8 mouse cellular contexts compared by ENCODE assay signal in genomic region chr15:85177576-85177975, GRCm38 (mm10). TPM values are rescaled to one million over a fixed set of nuclear protein-coding genes. Genes with fewer than 3 reads are reported as not detected.
A peak's percentile ranks its signal among the peaks of the same experiment; 100 is the strongest.
DNase-seq lines count a peak whose midpoint lies in the region; ATAC-seq and TF ChIP-seq lines count a peak whose summit lies in the region.
"Had no signal": no experiment of that assay in that cellular context is flagged by ENCODE, and none has a peak within 500 bp of the region (broad histone marks: within the 10 kb centered on the region; RNA-seq: fewer than 3 reads in every experiment).

No protein-coding gene starts in this region.

- DNase-seq in kidney, postnatal 0 days (ENCODE audit: low spot score) = peak; percentile 86
- DNase-seq in kidney, adult 2 months = no peak
- DNase-seq in 3T3-L1 (ENCODE audit: low read depth, low spot score) = peak; percentile 87
- DNase-seq in B cell, adult 2 months = peak; percentile 41 to 42
- peak; percentile 87 for DNase-seq in embryo, embryonic 11 days
- peak; percentile 34 for DNase-seq in lung, postnatal 10 days

- H3K27ac ChIP-seq in kidney, postnatal 0 days = no peak overlapping the region
- H3K27ac ChIP-seq in kidney, adult 2 months (ENCODE audit: insufficient read depth, low read depth, low read length) = no peak overlapping the region

- no peak overlapping the region for H3K4me3 ChIP-seq in kidney, postnatal 0 days (replicated peaks; ENCODE audit: low read depth, low read length)
- H3K4me3 ChIP-seq in kidney, adult 2 months (ENCODE audit: insufficient read depth, low read depth, low read length) = no peak overlapping the region

- no peaks in the 10 kb centered on the region for H3K27me3 ChIP-seq in kidney, postnatal 0 days (ENCODE audit: insufficient read depth, low read length)
- H3K27me3 ChIP-seq in kidney, adult 2 months (replicated peaks; ENCODE audit: control insufficient read depth, insufficient read depth, low read length) = no peaks in the 10 kb centered on the region

- H3K9ac ChIP-seq in kidney, postnatal 0 days (ENCODE audit: low read depth, low read length) = no peak overlapping the region

- H3K36me3 ChIP-seq in kidney, postnatal 0 days (ENCODE audit: insufficient read depth, low read length) = no peaks in the 10 kb centered on the region
- H3K36me3 ChIP-seq in kidney, adult 2 months (ENCODE audit: control insufficient read depth, insufficient read depth, low read length) = no peaks in the 10 kb centered on the region

- no peaks in the 10 kb centered on the region for H3K9me3 ChIP-seq in kidney, postnatal 0 days (replicated peaks; ENCODE audit: low read length)

- TF ChIP-seq CTCF in kidney, postnatal 0 days (IDR thresholded peaks at IDR 0.05; ENCODE audit: low read depth) = no peak
- no peak for TF ChIP-seq CTCF in kidney, adult 2 months (conservative IDR thresholded peaks at IDR 0.05; ENCODE audit: insufficient read depth, insufficient read length, low read depth, low read length)

- TF ChIP-seq POLR2A in kidney, adult 2 months (IDR thresholded peaks at IDR 0.05; ENCODE audit: low read depth, low read length) = no peak

- no peaks in the 10 kb centered on the region for H3K4me1 ChIP-seq in kidney, postnatal 0 days (replicated peaks; ENCODE audit: insufficient read depth, low read length)
- H3K4me1 ChIP-seq in kidney, adult 2 months (ENCODE audit: control insufficient read depth, insufficient read depth, low read length) = no peaks in the 10 kb centered on the region

- 70% methylated on average over 8 of the region's 8 CpGs for WGBS in kidney, postnatal 0 days
- 69% methylated on average over 8 of the region's 8 CpGs for WGBS in kidney, adult 2 months

- H3K4me2 ChIP-seq in kidney, postnatal 0 days (ENCODE audit: low read length) = no peak overlapping the region

- ATAC-seq in kidney, postnatal 0 days (replicated peaks; ENCODE audit: low FRiP score, low read depth) = no peak
- no peak for ATAC-seq in frontal cortex, adult (ENCODE audit: low TSS enrichment)

RNA-seq across cellular contexts. Expression of gene Fbln1, which starts 28.2 kb away (rescaled TPM):
- polyA plus RNA-seq in kidney, postnatal 0 days (2015; fragmentation: Nextera tagmentation; extraction: Ambion mirVana) = 114 and 118 TPM in 2 replicates
- 16.9 and 29.5 TPM in 2 replicates for polyA plus RNA-seq in kidney, adult 2 months (2012; rRNA removed)

RNA-seq across cellular contexts. Expression of gene Ribc2, which starts 45.7 kb away (rescaled TPM):
- polyA plus RNA-seq in kidney, postnatal 0 days (2015; fragmentation: Nextera tagmentation; extraction: Ambion mirVana) = 0.41 and 0.61 TPM in 2 replicates
- 0.16 and 0.17 TPM in 2 replicates for polyA plus RNA-seq in kidney, adult 2 months (2012; rRNA removed)

RNA-seq across cellular contexts. Expression of gene Smc1b, which starts 45.8 kb away (rescaled TPM):
- 0.15 and 0.29 TPM in 2 replicates for polyA plus RNA-seq in kidney, postnatal 0 days (2015; fragmentation: Nextera tagmentation; extraction: Ambion mirVana)
- polyA plus RNA-seq in kidney, adult 2 months (2012; rRNA removed) = not detected in 2 replicates
- polyA plus RNA-seq: gonadal fat pad, adult 2 months had no signal
